Mouse (Mus musculus): Measurements from ENCODE around the gene Lcor.

Lcor gene

DNA sequence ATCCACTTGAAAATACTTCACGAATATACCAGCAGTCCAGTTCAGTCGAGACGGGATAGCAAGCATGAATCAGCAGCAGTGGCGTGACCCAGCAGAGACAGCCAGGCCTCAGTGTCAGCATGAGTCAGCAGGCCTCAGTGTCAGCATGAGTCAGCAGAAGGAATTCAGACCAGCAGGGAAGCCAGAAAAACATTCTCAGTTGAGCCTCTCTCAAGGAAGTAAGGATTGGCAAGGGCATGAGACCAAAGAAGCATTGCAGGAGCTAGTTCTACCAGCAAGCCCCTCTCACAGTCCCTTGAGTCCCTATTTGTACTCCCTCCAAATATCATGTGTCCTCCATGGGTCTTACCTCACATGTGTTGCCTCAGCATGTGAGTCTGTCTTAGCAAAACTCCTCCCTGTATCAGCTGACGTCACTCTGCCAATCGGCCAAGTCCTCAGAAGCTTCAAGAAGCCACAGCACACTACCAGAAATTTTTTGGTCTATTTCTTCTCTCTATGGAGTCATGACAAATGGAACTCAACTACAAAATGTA, 27.3 kb upstream of the Lcor start:
- no peaks in the 10 kb centered on the region for H3K27me3 ChIP-seq (ENCODE audit: control insufficient read depth, insufficient read depth, low read length, poor library complexity, severe bottlenecking)
- DNase-seq (ENCODE audit: low read depth, low spot score), result no peak

DNA sequence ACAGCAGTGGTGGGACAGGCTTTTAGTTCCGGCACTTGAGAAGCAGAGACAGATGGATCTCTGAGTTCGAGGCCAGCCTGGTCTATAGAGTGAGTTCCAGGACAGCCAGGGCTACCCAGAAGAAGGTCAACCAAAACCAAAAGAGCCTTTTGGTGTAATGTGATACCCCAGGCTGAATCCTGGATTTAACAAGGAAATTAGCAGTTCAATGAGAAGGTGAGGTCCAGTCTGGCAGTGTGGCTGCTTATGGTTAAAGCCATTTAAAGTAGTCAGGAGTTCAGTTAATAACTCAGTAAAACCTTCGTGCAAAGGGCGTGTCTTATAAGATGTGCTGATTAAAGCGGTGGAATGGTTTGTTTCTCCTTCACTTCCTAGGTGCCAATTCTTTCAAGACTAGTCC, 25.3 kb upstream of the Lcor start:
- no peak for DNase-seq (ENCODE audit: low read depth, low spot score)
- no peaks in the 10 kb centered on the region for H3K36me3 ChIP-seq (ENCODE audit: control insufficient read depth, insufficient read depth, low read length, poor library complexity, severe bottlenecking)
- no peaks in the 10 kb centered on the region for H3K27me3 ChIP-seq (ENCODE audit: control insufficient read depth, insufficient read depth, low read length, poor library complexity, severe bottlenecking)

More for the DNA sequence above, 27.3 kb upstream of the Lcor start:
- H3K36me3 ChIP-seq (ENCODE audit: control insufficient read depth, insufficient read depth, low read length, poor library complexity, severe bottlenecking), result no peaks in the 10 kb centered on the region

DNA sequence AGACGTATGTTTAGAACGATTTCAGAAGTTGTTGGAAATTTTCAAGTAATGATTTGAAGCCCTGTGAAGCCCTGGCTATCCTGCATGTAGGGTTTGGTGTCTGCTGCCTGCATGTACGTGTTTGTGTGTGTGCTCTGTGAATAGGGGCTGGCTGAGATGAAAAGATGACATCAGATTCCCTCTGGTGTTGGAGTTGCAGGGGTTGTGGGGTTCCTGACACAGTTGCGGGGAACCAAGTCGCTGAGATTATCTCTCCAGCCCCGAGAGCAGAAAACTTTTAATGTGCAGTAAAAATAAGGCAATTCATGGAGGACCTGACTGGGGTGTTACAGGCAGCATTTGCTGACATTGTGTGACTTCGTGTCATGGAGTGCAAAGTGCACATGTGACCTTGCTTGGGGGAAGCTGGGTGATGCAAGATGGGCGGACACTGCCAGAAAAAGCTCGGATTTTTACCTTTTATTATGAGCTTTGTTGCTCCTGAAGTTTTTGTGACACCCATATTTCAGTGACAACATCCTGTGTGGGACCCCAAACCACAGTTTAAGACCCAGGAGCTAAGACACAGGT, 20.2 kb upstream of the Lcor start:
- H3K27me3 ChIP-seq (ENCODE audit: control insufficient read depth, insufficient read depth, low read length, poor library complexity, severe bottlenecking), result no peaks in the 10 kb centered on the region
- no peaks in the 10 kb centered on the region for H3K36me3 ChIP-seq (ENCODE audit: control insufficient read depth, insufficient read depth, low read length, poor library complexity, severe bottlenecking)
- no peak for DNase-seq (ENCODE audit: low read depth, low spot score)

DNA sequence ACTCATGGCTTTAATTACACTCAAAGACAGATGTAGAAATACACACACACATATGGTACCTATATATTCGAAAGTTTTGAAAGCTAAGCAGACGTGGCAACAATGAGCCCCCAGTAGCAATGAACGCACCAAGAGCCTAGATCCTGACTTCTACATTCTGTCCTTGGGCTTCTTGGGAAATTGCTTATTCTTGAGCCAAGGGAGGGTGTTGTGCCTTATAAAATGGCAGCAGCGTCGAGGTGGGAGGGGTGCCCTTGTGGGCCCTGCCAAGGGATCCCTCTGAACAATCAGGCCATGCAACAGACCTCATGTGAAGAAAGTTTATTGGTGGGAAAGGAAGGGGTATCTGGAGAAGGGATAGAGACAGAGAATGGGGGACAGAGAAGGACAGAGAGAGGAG, 18.6 kb upstream of the Lcor start:
- DNase-seq (ENCODE audit: low read depth, low spot score), result no peak
- Histone ChIP-seq H3K36me3 (ENCODE audit: control insufficient read depth, insufficient read depth, low read length, poor library complexity, severe bottlenecking) (no peaks in the 10 kb centered on the region), H3K27me3 (ENCODE audit: control insufficient read depth, insufficient read depth, low read length, poor library complexity, severe bottlenecking) (no peaks in the 10 kb centered on the region)

DNA sequence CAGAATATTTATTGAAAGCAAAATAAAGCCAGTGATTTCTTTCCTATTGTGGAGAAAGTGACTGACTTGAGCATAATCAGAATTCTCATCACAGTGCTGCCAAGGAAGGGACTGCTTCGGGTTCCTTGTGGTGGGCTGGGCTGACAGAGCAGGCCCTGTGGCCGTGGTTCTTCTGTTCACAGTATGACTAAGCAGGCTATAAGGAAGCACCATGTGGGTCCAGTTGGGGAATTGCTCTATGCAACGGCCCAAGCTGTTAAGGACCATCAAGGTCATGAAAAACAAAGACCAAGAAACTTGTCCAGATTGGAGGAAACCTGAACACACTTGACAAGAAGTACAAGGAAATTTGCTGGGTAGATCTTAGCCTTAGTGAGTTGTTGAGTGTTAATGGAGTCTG, 16.0 kb upstream of the Lcor start:
- Histone ChIP-seq H3K36me3 (ENCODE audit: control insufficient read depth, insufficient read depth, low read length, poor library complexity, severe bottlenecking) (no peaks in the 10 kb centered on the region), H3K27me3 (ENCODE audit: control insufficient read depth, insufficient read depth, low read length, poor library complexity, severe bottlenecking) (no peaks in the 10 kb centered on the region)
- no peak for DNase-seq (ENCODE audit: low read depth, low spot score)

DNA sequence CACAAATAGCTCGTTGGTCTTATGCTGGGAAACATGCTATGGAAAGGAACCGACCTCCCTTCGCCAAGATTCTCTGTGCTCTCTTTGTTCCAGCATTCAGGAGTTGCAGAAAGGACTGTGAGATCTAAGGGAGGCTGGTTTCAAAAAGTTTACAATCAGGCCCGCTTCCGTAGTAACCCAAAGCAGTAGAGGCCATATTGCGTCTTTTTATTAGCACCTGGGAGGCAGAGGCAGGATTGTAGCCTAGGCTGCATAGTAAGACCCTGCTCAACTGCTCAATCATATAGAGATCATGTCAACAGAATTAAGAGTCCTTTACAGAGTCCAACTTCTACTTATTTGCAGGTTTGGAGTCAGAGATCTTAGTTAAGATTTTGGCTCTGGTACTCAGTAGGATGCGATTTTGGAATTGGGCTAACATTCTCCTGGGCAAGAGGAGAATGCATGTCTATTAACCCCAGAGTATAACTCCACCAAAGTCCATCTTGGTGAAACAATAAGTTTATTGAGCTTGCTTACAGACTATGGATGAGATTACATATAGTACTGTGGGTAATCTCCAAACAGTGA, 8.8 kb upstream of the Lcor start:
- no peaks in the 10 kb centered on the region for H3K36me3 ChIP-seq (ENCODE audit: control insufficient read depth, insufficient read depth, low read length, poor library complexity, severe bottlenecking)
- DNase-seq (ENCODE audit: low read depth, low spot score), result no peak

DNA sequence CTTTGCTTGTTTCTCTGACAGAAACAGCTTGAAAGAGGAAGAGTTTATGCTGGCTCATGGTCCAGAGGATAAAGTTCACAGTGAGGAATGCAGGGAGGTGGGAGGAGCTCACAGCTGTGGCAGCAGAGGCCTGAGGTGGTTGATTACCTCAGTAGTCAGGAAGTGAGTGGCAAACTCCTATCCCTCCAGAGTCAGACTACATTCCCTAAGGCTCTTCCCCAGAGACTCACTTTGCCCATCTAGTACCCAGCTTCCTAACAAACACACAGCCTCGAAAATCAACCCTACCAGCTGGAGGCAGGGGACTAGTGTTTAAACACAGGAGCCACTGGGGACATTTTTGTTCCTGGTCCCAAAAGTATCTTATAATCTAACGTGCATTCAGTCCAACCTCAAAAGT, 7.5 kb upstream of the Lcor start:
- DNase-seq (ENCODE audit: low read depth, low spot score), result no peak
- Histone ChIP-seq H3K36me3 (ENCODE audit: control insufficient read depth, insufficient read depth, low read length, poor library complexity, severe bottlenecking) (no peaks in the 10 kb centered on the region), H3K27me3 (ENCODE audit: control insufficient read depth, insufficient read depth, low read length, poor library complexity, severe bottlenecking) (no peaks in the 10 kb centered on the region)

More for the DNA sequence above, 8.8 kb upstream of the Lcor start:
- H3K27me3 ChIP-seq (ENCODE audit: control insufficient read depth, insufficient read depth, low read length, poor library complexity, severe bottlenecking), result no peaks in the 10 kb centered on the region

DNA sequence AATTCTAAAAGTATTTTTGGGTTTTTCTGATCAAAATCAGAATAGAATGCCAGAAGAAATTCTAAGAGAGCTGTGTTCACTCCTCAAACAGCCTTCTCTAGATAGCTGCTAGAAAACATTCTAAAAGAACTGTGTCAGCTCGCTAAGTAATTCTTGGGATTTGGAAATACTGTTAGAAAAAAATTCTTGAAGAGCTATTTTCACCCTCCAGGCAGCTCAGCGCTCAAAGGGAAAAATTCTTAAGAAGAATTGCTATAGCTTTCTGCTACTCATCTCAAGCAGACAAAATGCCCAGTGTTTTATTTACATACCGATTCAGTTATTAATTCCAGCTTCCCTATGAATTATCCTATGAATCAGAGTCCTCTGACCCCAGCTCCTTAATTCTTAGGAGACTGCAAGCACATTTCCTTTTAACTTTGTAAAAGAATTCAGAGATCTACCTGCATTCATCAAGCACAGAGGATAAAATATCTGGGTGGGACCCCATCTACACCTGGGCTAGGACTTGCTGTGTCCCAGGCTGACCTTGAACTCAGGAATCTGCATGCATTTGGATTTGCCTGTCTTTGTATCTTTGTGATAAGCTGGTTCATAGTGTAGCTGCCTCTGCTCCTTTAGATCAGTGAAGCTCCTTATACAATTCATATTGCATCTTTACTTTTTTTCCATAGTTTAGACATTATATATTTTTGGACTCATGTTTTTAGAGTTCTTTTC, 5.7 kb upstream of the Lcor start:
- no peak for DNase-seq (ENCODE audit: low read depth, low spot score)
- H3K36me3 ChIP-seq (ENCODE audit: control insufficient read depth, insufficient read depth, low read length, poor library complexity, severe bottlenecking), result no peaks in the 10 kb centered on the region
- H3K27me3 ChIP-seq (ENCODE audit: control insufficient read depth, insufficient read depth, low read length, poor library complexity, severe bottlenecking), result no peaks in the 10 kb centered on the region

DNA sequence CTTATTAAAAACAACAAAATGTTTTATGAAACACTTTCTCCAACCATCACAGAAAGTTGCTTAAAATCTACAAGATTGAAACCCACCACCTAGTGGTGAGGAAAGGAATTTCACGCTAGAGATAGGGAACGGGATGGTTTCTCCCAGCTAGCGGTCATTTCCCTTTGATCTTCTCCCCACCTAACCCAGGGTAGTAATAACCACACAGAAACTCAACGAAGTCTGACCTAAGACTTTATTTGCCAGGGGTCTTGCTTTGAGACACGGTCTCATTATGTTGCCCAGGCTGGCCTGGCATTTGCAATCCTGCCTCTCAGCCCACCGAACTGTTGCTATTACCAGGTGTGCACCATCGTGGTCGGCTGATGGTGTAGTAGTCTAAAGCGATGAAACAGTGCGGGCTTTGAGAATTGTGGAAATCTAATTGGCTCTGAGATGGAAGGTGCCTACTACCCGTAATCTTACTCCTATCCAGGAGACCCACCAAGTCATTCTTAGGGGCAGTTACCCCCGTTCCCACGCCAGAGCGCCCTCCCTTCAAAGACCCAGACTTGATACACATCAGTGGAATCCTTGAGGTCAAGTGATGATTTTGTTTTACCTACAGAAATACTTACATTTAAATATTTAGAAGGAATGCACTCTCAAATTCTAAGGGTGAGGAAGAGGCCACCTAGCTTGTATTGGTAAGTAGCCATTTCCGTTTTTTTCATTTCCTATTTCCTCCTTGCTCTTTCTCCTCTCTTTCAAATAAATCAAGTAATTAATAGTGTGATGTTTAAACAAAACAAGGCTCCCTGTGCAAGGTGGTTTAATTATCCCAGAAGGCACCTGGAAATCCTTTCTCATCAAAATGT, 1.2 kb upstream of the Lcor start:
- peak; percentile 74 for DNase-seq (ENCODE audit: low read depth, low spot score)
- Histone ChIP-seq H3K36me3 (ENCODE audit: control insufficient read depth, insufficient read depth, low read length, poor library complexity, severe bottlenecking) (no peaks in the 10 kb centered on the region), H3K27me3 (ENCODE audit: control insufficient read depth, insufficient read depth, low read length, poor library complexity, severe bottlenecking) (no peaks in the 10 kb centered on the region)

DNA sequence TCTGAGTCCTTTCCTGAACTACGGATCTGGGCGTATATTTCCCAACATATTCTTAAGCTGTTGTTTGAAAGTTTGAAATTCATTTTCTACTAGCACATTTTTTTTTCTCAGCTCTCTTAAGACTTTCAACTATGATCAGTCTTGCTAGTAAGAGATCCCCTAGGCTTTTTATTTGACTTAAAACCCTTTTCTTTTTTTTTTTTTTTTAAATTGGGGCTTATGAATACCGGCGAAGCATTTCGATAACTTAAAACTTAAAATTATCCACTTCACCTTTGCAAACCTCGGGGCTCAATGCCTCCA, 599 bp upstream of the Lcor start:
- DNase-seq (ENCODE audit: low read depth, low spot score), result no peak
- Histone ChIP-seq H3K27me3 (ENCODE audit: control insufficient read depth, insufficient read depth, low read length, poor library complexity, severe bottlenecking) (no peaks in the 10 kb centered on the region), H3K36me3 (ENCODE audit: control insufficient read depth, insufficient read depth, low read length, poor library complexity, severe bottlenecking) (no peaks in the 10 kb centered on the region)

DNA sequence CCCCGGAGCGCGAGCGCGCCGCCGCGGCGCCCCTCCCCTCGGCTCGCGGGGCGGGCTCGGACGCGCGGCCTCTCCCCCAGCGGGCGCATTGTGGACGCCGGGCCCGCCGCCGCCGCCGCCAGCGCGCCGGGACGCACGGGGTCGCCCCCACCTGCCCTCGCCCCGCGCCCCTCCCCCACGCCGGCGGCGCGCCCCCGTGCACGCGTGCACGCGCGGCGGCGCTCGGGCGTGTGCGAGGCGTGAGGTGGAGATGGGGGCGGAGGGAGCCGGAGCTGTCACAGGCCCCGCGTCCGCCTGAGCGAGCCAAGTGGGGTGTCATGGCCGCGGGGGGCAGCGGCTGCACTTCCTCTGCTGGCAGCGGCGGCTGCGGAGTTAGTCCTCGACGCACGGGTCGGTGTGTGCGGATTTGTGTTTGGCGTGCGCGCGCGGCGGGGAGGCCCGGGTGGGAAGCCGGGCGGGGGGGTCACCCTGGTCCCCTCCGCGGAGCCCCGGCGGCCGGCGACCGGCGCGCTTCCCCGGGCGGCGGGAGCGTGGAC, 540 bp downstream of the Lcor start:
- H3K27me3 ChIP-seq (ENCODE audit: control insufficient read depth, insufficient read depth, low read length, poor library complexity, severe bottlenecking), result no peaks in the 10 kb centered on the region
- peak; percentile 87 for DNase-seq (ENCODE audit: low read depth, low spot score)
- no peaks in the 10 kb centered on the region for H3K36me3 ChIP-seq (ENCODE audit: control insufficient read depth, insufficient read depth, low read length, poor library complexity, severe bottlenecking)

DNA sequence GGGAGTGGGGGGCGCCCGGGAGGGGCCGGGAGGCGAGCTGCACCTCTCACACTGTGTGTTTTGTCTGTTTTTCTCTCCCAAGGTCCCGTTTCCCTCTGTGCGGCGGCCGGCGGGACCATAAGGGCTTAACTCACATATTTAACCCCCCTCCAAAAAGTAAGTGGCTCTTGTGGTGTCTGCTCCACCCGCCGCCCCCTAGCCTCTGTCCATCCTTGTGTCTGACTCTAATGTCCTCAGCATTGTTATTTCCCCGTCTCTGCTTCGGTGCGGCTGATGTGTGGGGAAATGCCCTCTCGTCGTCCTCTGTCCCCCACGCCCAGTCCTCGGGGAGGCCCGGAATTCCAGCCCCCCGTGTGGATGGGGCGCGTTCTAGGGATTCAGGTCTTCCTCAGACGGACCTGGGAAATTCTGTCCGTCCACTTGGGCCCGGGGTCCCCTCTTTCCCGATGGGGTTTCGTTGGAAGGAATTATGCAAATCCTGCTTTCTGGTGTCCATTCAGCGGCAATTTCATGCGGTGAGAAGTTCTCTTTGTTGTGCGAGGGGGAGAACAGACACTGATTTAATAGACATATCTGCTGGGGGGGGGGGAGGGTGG, 1.1 kb downstream of the Lcor start:
- Histone ChIP-seq H3K36me3 (ENCODE audit: control insufficient read depth, insufficient read depth, low read length, poor library complexity, severe bottlenecking) (no peaks in the 10 kb centered on the region), H3K27me3 (ENCODE audit: control insufficient read depth, insufficient read depth, low read length, poor library complexity, severe bottlenecking) (no peaks in the 10 kb centered on the region)
- DNase-seq (ENCODE audit: low read depth, low spot score), result peak; percentile 30

DNA sequence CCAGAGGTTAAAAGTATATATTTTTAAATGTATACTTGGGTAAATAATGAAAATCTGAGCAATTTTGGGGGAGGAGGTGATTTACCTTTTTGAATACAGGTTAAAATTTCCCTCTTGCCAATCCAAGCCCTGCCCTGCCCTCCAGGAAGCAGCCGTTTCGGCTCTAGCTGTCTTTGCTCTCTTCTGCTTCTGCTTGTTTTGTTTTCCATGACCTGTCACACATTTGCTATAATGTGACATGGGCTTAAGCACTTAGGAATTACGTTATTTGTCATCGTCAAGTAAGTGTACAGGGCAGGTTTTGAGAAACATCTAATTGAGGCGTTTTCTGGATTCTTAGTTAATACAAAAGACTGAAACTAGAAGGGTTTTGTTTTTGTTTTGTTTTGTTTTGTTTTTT, 1.9 kb downstream of the Lcor start:
- H3K36me3 ChIP-seq (ENCODE audit: control insufficient read depth, insufficient read depth, low read length, poor library complexity, severe bottlenecking), result no peaks in the 10 kb centered on the region
- no peaks in the 10 kb centered on the region for H3K27me3 ChIP-seq (ENCODE audit: control insufficient read depth, insufficient read depth, low read length, poor library complexity, severe bottlenecking)
- DNase-seq (ENCODE audit: low read depth, low spot score), result peak; percentile 35

DNA sequence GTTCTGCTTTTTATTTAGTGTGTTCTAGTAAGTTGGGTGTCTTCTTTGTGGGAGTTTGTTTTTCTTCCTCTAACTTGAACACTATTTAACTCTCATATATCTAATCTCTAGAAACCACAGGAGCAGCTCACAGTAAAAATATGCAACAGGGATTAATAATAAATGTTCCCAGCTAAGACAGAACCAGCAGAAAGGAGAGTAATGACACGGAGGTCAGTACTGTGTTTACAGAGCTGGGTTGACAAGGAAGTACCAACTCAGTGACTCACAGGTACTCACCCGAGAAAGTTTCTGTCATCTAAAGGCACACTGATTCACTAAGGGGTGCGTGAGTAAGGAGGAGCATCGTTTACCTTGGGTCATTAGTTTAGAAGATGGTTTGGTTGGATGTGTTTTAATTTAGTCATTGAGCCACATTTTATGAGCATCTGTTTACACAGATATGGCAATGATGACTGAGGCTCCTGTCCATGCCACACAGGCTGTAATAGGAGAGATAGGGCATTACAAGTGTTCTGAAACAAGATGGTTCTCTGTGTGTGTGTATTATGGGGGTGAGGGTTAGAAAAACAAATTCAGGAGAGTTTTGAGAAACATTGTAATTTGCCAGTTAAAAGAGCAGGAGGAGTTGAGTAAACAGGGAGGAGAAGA, 13.1 kb downstream of the Lcor start:
- peak; percentile 41 for DNase-seq (ENCODE audit: low read depth, low spot score)
- H3K27me3 ChIP-seq (ENCODE audit: control insufficient read depth, insufficient read depth, low read length, poor library complexity, severe bottlenecking), result no peaks in the 10 kb centered on the region

More for the DNA sequence above, 13.1 kb downstream of the Lcor start:
- H3K36me3 ChIP-seq (ENCODE audit: control insufficient read depth, insufficient read depth, low read length, poor library complexity, severe bottlenecking), result 0 out of 2 replicates have a peak, but pooled peaks cover 3% of the 10 kb centered on the region
